Mouse (Mus musculus): Measurements from ENCODE around the gene Ddx42. TPM values are rescaled to one million over a fixed set of nuclear protein-coding genes. Genes with fewer than 3 reads are reported as not detected.

Ddx42 gene
- polyA plus RNA-seq, 1 experiment from 2014 or later = 112 TPM

GRCm38 (mm10) chr11:106263963-106264362, 47.2 kb downstream of the Ddx42 start:
- Histone ChIP-seq H3K9me3 (ENCODE audit: control insufficient read depth, low read length) (no peaks in the 10 kb centered on the region), H3K4me3 (replicated peaks; ENCODE audit: low read length) (no peak overlapping the region), H3K4me2 (ENCODE audit: low read length) (no peak overlapping the region), H3K4me1 (replicated peaks; ENCODE audit: control insufficient read depth, insufficient read depth, low read length) (peaks cover 13% of the 10 kb centered on the region), H3K9ac (replicated peaks; ENCODE audit: low read depth, low read length) (no peak overlapping the region), H3K27ac (ENCODE audit: low read length) (no peak overlapping the region), H3K36me3 (ENCODE audit: control insufficient read depth, insufficient read depth) (peaks cover 42% of the 10 kb centered on the region), H3K27me3 (replicated peaks; ENCODE audit: control insufficient read depth, insufficient read depth, low read length) (no peaks in the 10 kb centered on the region)
- ATAC-seq = no peak
- 92% methylated on average over 9 of the region's 9 CpGs for WGBS

DNA sequence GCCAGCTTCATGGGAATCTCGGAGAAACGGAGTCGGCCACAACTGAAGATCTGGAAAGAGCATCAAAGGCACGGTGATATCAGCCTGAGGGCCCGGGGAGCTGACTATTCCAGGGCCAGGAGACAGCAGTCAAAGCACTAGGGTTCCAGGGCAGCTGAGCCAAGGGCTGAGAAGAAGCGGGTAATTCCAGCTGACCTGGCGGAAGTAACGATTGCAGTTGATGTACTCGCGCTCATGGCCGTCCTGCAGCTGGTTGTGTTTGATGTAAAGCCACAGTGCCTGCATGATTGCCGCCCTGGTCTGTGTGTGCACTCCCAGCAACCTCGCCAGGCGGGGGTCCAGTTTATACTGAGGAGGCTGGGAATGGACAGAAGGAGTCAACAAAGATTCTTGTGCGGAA, 48.3 kb downstream of the Ddx42 start:
- H3K27me3 ChIP-seq (replicated peaks; ENCODE audit: control insufficient read depth, insufficient read depth, low read length) = no peaks in the 10 kb centered on the region
- H3K9ac ChIP-seq (replicated peaks; ENCODE audit: low read depth, low read length) = no peak overlapping the region
- H3K36me3 ChIP-seq (ENCODE audit: control insufficient read depth, insufficient read depth) = peaks cover 42% of the 10 kb centered on the region
- ATAC-seq = no peak
- no peaks in the 10 kb centered on the region for H3K9me3 ChIP-seq (ENCODE audit: control insufficient read depth, low read length)
- no peak overlapping the region for H3K27ac ChIP-seq (ENCODE audit: low read length)
- no peak overlapping the region for H3K4me3 ChIP-seq (replicated peaks; ENCODE audit: low read length)
- H3K4me2 ChIP-seq (ENCODE audit: low read length) = no peak overlapping the region
- WGBS = 93% methylated on average over 15 of the region's 15 CpGs
- H3K4me1 ChIP-seq (replicated peaks; ENCODE audit: control insufficient read depth, insufficient read depth, low read length) = peaks cover 17% of the 10 kb centered on the region

- H3K27ac ChIP-seq (ENCODE audit: low read length) = no peak overlapping the region
- H3K27me3 ChIP-seq (replicated peaks; ENCODE audit: control insufficient read depth, insufficient read depth, low read length) = no peaks in the 10 kb centered on the region
- H3K4me1 ChIP-seq (replicated peaks; ENCODE audit: control insufficient read depth, insufficient read depth, low read length) = peaks cover 19% of the 10 kb centered on the region
- no peaks in the 10 kb centered on the region for H3K9me3 ChIP-seq (ENCODE audit: control insufficient read depth, low read length)
- H3K9ac ChIP-seq (replicated peaks; ENCODE audit: low read depth, low read length) = no peak overlapping the region
- H3K4me2 ChIP-seq (ENCODE audit: low read length) = no peak overlapping the region
- WGBS = 96% methylated on average over 4 of the region's 4 CpGs
- H3K4me3 ChIP-seq (replicated peaks; ENCODE audit: low read length) = no peak overlapping the region
- ATAC-seq = no peak
- H3K36me3 ChIP-seq (ENCODE audit: control insufficient read depth, insufficient read depth) = peaks cover 42% of the 10 kb centered on the region
These were observed 48.8 kb downstream of the Ddx42 start for GRCm38 (mm10) chr11:106265570-106265969.

GRCm38 (mm10) chr11:106266431-106266830, 49.7 kb downstream of the Ddx42 start:
- H3K27ac ChIP-seq (ENCODE audit: low read length) = no peak overlapping the region
- WGBS = 90% methylated on average over 10 of the region's 10 CpGs
- H3K9ac ChIP-seq (replicated peaks; ENCODE audit: low read depth, low read length) = no peak overlapping the region
- no peaks in the 10 kb centered on the region for H3K27me3 ChIP-seq (replicated peaks; ENCODE audit: control insufficient read depth, insufficient read depth, low read length)
- no peak for ATAC-seq
- peaks cover 42% of the 10 kb centered on the region for H3K36me3 ChIP-seq (ENCODE audit: control insufficient read depth, insufficient read depth)
- H3K9me3 ChIP-seq (ENCODE audit: control insufficient read depth, low read length) = no peaks in the 10 kb centered on the region
- H3K4me1 ChIP-seq (replicated peaks; ENCODE audit: control insufficient read depth, insufficient read depth, low read length) = peaks cover 24% of the 10 kb centered on the region
- H3K4me3 ChIP-seq (replicated peaks; ENCODE audit: low read length) = no peak overlapping the region
- H3K4me2 ChIP-seq (ENCODE audit: low read length) = no peak overlapping the region

- no peak overlapping the region for H3K4me3 ChIP-seq (replicated peaks; ENCODE audit: low read length)
- H3K27me3 ChIP-seq (replicated peaks; ENCODE audit: control insufficient read depth, insufficient read depth, low read length) = no peaks in the 10 kb centered on the region
- ATAC-seq = no peak
- peaks cover 29% of the 10 kb centered on the region for H3K4me1 ChIP-seq (replicated peaks; ENCODE audit: control insufficient read depth, insufficient read depth, low read length)
- peaks cover 40% of the 10 kb centered on the region for H3K36me3 ChIP-seq (ENCODE audit: control insufficient read depth, insufficient read depth)
- H3K9ac ChIP-seq (replicated peaks; ENCODE audit: low read depth, low read length) = 0 out of 2 replicates have a peak overlapping the region, but pooled peaks have one; percentile 15
- H3K9me3 ChIP-seq (ENCODE audit: control insufficient read depth, low read length) = no peaks in the 10 kb centered on the region
- no peak overlapping the region; the same call in 1 of the 2 replicates for H3K27ac ChIP-seq (ENCODE audit: low read length)
- H3K4me2 ChIP-seq (ENCODE audit: low read length) = no peak overlapping the region
- 69% methylated on average over 15 of the region's 15 CpGs for WGBS
These were observed 50.7 kb downstream of the Ddx42 start for GRCm38 (mm10) chr11:106267311-106267852.

DNA sequence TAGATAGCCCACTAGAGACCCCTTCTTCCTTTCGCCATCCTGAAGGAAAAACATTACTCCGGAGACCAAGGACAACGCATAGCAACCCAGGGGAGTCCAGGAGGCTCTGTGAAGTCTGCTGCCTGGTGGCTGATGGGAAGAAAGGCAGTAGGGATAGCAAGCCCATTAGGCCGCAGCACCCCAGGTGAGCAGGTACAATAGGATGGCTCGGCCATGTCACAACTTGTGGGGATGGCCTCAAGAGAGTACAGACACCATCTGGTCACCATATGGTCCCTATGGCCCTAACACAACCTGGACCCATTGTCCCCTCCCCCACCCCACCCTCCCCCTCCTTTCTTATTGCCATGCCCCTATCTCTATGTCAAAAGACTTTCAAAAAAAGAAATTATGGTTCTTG, 51.1 kb downstream of the Ddx42 start:
- Histone ChIP-seq H3K4me3 (replicated peaks; ENCODE audit: low read length) (no peak overlapping the region), H3K27ac (ENCODE audit: low read length) (peak overlapping the region; percentile 56), H3K9ac (replicated peaks; ENCODE audit: low read depth, low read length) (no peak overlapping the region), H3K27me3 (replicated peaks; ENCODE audit: control insufficient read depth, insufficient read depth, low read length) (no peaks in the 10 kb centered on the region), H3K36me3 (ENCODE audit: control insufficient read depth, insufficient read depth) (peaks cover 36% of the 10 kb centered on the region), H3K4me1 (replicated peaks; ENCODE audit: control insufficient read depth, insufficient read depth, low read length) (peaks cover 29% of the 10 kb centered on the region), H3K4me2 (ENCODE audit: low read length) (no peak overlapping the region), H3K9me3 (ENCODE audit: control insufficient read depth, low read length) (no peaks in the 10 kb centered on the region)
- WGBS = 78% methylated on average over 5 of the region's 5 CpGs
- ATAC-seq = no peak

GRCm38 (mm10) chr11:106268326-106269059, 51.8 kb downstream of the Ddx42 start:
- Histone ChIP-seq H3K36me3 (ENCODE audit: control insufficient read depth, insufficient read depth) (peaks cover 30% of the 10 kb centered on the region), H3K27me3 (replicated peaks; ENCODE audit: control insufficient read depth, insufficient read depth, low read length) (no peaks in the 10 kb centered on the region), H3K9ac (replicated peaks; ENCODE audit: low read depth, low read length) (no peak overlapping the region), H3K9me3 (ENCODE audit: control insufficient read depth, low read length) (no peaks in the 10 kb centered on the region), H3K4me2 (ENCODE audit: low read length) (no peak overlapping the region; the same call in 1 of the 2 replicates), H3K4me3 (replicated peaks; ENCODE audit: low read length) (no peak overlapping the region), H3K27ac (ENCODE audit: low read length) (peak overlapping the region; percentile 56), H3K4me1 (replicated peaks; ENCODE audit: control insufficient read depth, insufficient read depth, low read length) (peaks cover 33% of the 10 kb centered on the region)
- WGBS = 71% methylated on average over 8 of the region's 8 CpGs
- ATAC-seq = no peak

DNA sequence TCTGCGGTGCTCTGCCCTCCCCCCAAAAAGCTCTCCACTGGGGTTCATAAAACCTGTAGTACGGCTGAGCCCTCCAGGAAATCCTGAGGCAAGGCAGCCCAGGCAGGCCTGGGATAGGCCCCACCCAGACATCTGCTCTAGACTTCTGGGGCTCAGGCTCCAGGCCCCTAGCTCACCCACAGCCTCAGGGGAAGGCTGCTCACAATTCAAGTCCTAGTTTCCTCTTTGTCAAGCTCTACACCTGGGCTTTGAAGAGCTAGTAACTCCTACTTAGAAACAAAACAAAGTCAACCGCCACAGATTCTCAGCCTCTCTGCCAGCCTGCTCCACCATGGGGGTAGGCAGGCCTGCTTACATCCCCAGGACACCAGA, 52.3 kb downstream of the Ddx42 start:
- Histone ChIP-seq H3K9ac (replicated peaks; ENCODE audit: low read depth, low read length) (no peak overlapping the region), H3K9me3 (ENCODE audit: control insufficient read depth, low read length) (no peaks in the 10 kb centered on the region), H3K27ac (ENCODE audit: low read length) (peak overlapping the region; percentile 56), H3K4me1 (replicated peaks; ENCODE audit: control insufficient read depth, insufficient read depth, low read length) (peaks cover 34% of the 10 kb centered on the region), H3K4me2 (ENCODE audit: low read length) (no peak overlapping the region), H3K36me3 (ENCODE audit: control insufficient read depth, insufficient read depth) (peaks cover 26% of the 10 kb centered on the region), H3K4me3 (replicated peaks; ENCODE audit: low read length) (no peak overlapping the region), H3K27me3 (replicated peaks; ENCODE audit: control insufficient read depth, insufficient read depth, low read length) (no peaks in the 10 kb centered on the region)
- 57% methylated on average over 3 of the region's 3 CpGs for WGBS
- no peak for ATAC-seq

- WGBS = 39% methylated on average over 5 of the region's 5 CpGs
- Histone ChIP-seq H3K4me1 (replicated peaks; ENCODE audit: control insufficient read depth, insufficient read depth, low read length) (peaks cover 36% of the 10 kb centered on the region), H3K4me3 (replicated peaks; ENCODE audit: low read length) (peak overlapping the region; percentile 85), H3K36me3 (ENCODE audit: control insufficient read depth, insufficient read depth) (peaks cover 7% of the 10 kb centered on the region; the same call in 1 of the 2 replicates), H3K27me3 (replicated peaks; ENCODE audit: control insufficient read depth, insufficient read depth, low read length) (no peaks in the 10 kb centered on the region), H3K4me2 (ENCODE audit: low read length) (peak overlapping the region; percentile 71), H3K9me3 (ENCODE audit: control insufficient read depth, low read length) (no peaks in the 10 kb centered on the region), H3K27ac (ENCODE audit: low read length) (peak overlapping the region; percentile 85), H3K9ac (replicated peaks; ENCODE audit: low read depth, low read length) (peak overlapping the region; percentile 90)
- no peak for ATAC-seq
These were observed 54.5 kb downstream of the Ddx42 start for GRCm38 (mm10) chr11:106271131-106271793.

All from forebrain, embryonic 16.5 days (tissue).